Mouse (Mus musculus) embryonic facial prominence, embryonic 15.5 days (tissue): ENCODE measurements around the gene Sepsecs. TPM values are rescaled to one million over a fixed set of nuclear protein-coding genes. Genes with fewer than 3 reads are reported as not detected.
A peak's percentile ranks its signal among the peaks of the same experiment; 100 is the strongest.
"Not testable (repeated sequence)": the region's sequence is repeated elsewhere in the genome, so short reads cannot be mapped to it uniquely, and the experiment has no call there.

Source experiments
- ATAC-seq: fragments of 200-750 bp; cut with Nextera tagmentation; 2 replicates; pipeline ENCODE4 v1.8.0; 2017; ENCODE audit warnings: low read depth, moderate TSS enrichment; ENCODE audit not compliant: insufficient number of reproducible peaks, low FRiP score, low TSS enrichment
- H3K27ac ChIP-seq: fragments of 300-500 bp; sonication (generic); replicated peaks from 2 replicates; pipeline ENCODE4 v1.5.1; 2015; ENCODE audit warnings: mild to moderate bottlenecking, inconsistent platforms
- H3K27me3 ChIP-seq: fragments of 300-500 bp; sonication (generic); 2 replicates; pipeline ENCODE4 v1.6.1; 2015; ENCODE audit warnings: inconsistent platforms
- H3K36me3 ChIP-seq: fragments of 300-500 bp; sonication (generic); 2 replicates; pipeline ENCODE4 v1.6.1; 2015; ENCODE audit warnings: mild to moderate bottlenecking, inconsistent platforms
- H3K4me1 ChIP-seq: fragments of 300-500 bp; sonication (generic); 2 replicates; pipeline ENCODE4 v1.6.1; 2015; ENCODE audit warnings: inconsistent platforms
- H3K4me2 ChIP-seq: fragments of 300-500 bp; sonication (generic); replicated peaks from 2 replicates; pipeline ENCODE4 v1.6.1; 2015; ENCODE audit warnings: mild to moderate bottlenecking, inconsistent platforms
- H3K4me3 ChIP-seq: fragments of 300-500 bp; sonication (generic); replicated peaks from 2 replicates; pipeline ENCODE4 v1.5.1; 2015; ENCODE audit warnings: mild to moderate bottlenecking, inconsistent platforms
- H3K9ac ChIP-seq: fragments of 300-500 bp; sonication (generic); 2 replicates; pipeline ENCODE4 v1.6.1; 2015; ENCODE audit warnings: inconsistent platforms
- H3K9me3 ChIP-seq: fragments of 300-500 bp; sonication (generic); replicated peaks from 2 replicates; pipeline ENCODE4 v1.6.1; 2016; ENCODE audit warnings: inconsistent platforms
- WGBS: fragments of 180-500 bp; shearing (Covaris S2); methylation state at CpG from one replicate; pipeline ENCODE4 v1.1.7; 2015; 5-methylcytosine and 5-hydroxymethylcytosine counted together
- polyA plus RNA-seq: library from polyadenylated mRNA; unstranded; fragments of >200 nt; fragmentation: Nextera tagmentation; extraction: Ambion mirVana; gene quantifications from 2 replicates; pipeline ENCODE4 v1.2.1, GENCODE M21; 2015

Sepsecs gene
- polyA plus RNA-seq = 8.7 and 8.9 TPM in 2 replicates

DNA sequence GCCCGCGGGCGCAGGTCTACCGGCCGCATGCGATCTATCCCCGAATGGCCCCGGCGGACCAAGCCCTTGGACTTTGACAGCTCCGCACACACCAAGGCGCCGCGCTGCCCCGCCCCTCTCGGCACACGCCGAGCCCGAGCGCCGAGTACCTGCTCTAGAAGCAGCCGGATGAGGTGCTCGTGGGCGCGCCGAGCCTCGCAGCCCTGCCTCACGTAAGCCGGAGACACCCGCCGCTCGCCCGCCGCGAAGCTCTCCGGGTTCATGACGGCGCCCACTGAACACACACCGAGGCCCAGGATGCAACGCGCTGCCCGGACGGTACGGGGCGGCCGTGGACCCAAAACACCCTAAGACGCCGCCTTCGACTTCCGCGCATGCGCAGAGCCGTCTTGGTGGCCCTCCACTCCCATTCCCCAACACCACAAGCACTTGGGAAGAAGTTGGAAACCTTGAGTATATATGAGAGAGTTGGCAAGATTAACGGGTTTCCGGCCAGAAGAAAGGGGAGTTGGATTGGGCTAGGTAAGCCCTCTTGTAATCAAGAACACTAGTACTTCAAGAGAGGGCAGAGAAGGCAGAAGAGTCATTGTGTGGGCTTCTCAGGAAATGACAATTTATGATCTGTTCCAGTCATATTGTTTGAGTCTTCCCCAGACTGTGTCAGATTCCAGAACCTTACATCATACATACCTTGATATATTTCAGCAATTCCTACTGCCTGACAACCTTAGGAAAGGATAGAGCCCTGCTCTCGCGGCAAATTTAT is at the start of gene Sepsecs:
Gene Sepsecs (minus strand): TSS at position 283 of the 766 bp plus-strand sequence.
- peak within 1 kb of the TSS; percentile 91 for H3K4me3 ChIP-seq
- H3K36me3 ChIP-seq = peaks cover 4% of the 10 kb centered on the region
- peak within 1 kb of the TSS; percentile 76 for H3K9ac ChIP-seq
- peak within 1 kb of the TSS; percentile 59 for H3K4me2 ChIP-seq
- H3K27me3 ChIP-seq = no peaks in the 10 kb centered on the region
- 3% methylated on average over 56 of the region's 56 CpGs for WGBS
- peak; percentile 90 for ATAC-seq
- peak within 1 kb of the TSS; percentile 68 for H3K27ac ChIP-seq
- H3K4me1 ChIP-seq = 0 out of 2 replicates have a peak, but pooled peaks cover 6% of the 10 kb centered on the region
- no peaks in the 10 kb centered on the region for H3K9me3 ChIP-seq

DNA sequence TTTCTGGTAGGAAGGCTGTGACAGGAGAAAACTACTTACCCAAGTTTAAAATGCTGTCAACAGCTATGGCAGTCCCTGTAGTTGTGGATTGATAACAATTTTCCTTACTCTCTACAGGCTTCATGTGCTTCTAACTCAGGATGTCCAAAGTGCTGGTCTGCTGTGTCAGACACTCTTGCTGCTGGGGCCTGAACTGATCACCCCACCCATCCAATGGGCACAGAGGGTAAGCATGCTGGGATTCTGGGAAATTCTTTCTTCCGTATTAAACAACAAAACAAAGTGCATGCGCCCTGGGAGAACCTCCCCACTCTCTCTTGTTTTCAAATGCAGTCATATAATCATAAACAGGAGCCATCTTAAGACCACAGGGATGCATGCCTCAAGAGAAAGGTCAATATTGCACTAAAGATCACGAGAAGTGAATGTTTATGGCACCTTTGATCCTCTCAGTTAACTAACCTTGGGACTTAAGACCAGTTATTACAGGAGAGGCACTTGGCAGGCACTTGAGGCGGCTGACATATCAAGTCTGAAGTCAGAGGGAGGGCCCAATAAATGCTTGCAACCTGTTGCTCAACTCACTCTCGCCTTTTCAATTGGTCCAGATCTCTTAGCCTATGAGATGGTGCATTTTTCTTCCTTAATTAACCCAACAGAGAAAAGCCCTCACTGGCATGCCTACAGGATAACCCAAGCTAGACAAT is 47.4 kb upstream of the Sepsecs start:
- Histone ChIP-seq H3K27ac (no peak overlapping the region), H3K4me2 (no peak overlapping the region), H3K9ac (no peak overlapping the region), H3K27me3 (no peaks in the 10 kb centered on the region), H3K4me1 (no peaks in the 10 kb centered on the region), H3K9me3 (no peaks in the 10 kb centered on the region), H3K4me3 (no peak overlapping the region), H3K36me3 (no peaks in the 10 kb centered on the region)
- 65% methylated on average over 5 of the region's 5 CpGs for WGBS
- ATAC-seq = no peak

DNA sequence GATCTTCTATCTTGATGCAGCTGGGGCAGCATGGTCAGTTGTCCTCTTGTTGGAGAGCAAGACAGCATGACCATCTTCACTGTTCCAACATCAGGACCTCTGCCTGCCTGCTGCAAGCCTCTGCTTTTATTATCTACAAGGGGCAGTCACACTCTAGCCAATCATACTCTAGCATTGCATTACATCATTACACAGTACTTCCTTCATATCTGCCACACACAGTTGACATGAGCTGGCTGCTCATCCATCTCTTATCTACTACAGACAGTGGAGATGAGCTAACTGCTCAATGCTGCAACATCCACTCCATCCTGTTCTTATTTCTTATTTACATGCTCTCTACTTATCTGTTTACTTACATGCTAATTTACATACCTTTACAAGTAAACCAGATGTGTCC is 43.2 kb upstream of the Sepsecs start:
- Histone ChIP-seq H3K9me3 (no peaks in the 10 kb centered on the region), H3K27ac (no peak overlapping the region), H3K4me2 (no peak overlapping the region), H3K27me3 (no peaks in the 10 kb centered on the region), H3K4me3 (no peak overlapping the region), H3K36me3 (no peaks in the 10 kb centered on the region), H3K9ac (no peak overlapping the region), H3K4me1 (no peaks in the 10 kb centered on the region)
- ATAC-seq = no peak

DNA sequence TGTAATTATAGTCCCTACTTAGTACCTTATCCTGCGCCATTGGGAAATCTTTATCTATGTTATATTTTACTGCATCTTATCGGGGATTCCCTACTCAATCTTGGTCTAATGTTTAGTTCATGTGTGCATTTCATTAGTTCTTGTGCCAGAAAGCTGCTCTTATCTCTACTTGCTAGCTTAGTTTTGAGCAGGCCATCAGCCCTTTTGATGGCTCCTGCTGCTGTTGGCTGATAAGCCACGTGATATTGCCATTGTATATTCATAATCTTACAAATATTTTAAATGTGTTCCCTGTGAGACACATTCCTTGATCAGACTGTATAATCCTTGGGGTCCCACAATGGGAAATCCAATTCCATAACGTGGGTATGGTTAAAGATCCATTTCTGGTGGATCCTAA is 35.1 kb upstream of the Sepsecs start:
- Histone ChIP-seq H3K27ac (no peak overlapping the region), H3K27me3 (no peaks in the 10 kb centered on the region)
- 79% methylated on average over 4 of the region's 4 CpGs for WGBS

DNA sequence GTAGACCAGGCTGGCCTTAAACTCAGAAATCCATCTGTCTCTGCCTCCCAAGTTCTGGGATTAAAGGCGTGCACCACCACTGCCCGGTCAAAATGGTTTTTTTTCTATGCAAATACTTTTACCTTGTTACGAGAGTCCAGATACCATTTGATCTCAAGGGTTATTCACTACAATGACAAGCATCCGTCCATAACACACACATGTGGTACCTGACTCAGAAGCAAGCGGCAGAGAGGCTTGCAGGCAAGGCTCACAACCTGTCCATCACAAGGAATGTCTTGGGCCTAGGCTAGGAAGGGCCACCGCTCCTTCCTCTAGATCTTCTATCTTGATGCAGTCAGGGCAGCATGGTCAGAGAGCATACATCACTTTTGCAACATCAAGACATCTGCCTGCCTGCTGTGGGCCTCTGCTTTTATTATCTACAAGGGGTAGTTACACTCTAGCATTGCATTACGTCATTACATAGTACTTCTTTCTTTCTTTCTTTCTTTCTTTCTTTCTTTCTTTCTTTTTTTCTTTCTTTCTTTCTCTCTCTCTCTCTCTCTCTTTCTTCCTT is 28.5 kb upstream of the Sepsecs start:
- ATAC-seq, H3K27me3 ChIP-seq, H3K4me3 ChIP-seq, H3K4me1 ChIP-seq, H3K36me3 ChIP-seq, H3K9me3 ChIP-seq, H3K27ac ChIP-seq, H3K4me2 ChIP-seq, H3K9ac ChIP-seq: not testable (repeated sequence)
- 85% methylated on average over 7 of the region's 7 CpGs for WGBS

More for the DNA sequence above, 35.1 kb upstream of the Sepsecs start:
- Histone ChIP-seq H3K36me3 (no peaks in the 10 kb centered on the region), H3K4me1 (no peaks in the 10 kb centered on the region), H3K9me3 (no peaks in the 10 kb centered on the region), H3K9ac (no peak overlapping the region), H3K4me3 (no peak overlapping the region), H3K4me2 (no peak overlapping the region)
- ATAC-seq = no peak

DNA sequence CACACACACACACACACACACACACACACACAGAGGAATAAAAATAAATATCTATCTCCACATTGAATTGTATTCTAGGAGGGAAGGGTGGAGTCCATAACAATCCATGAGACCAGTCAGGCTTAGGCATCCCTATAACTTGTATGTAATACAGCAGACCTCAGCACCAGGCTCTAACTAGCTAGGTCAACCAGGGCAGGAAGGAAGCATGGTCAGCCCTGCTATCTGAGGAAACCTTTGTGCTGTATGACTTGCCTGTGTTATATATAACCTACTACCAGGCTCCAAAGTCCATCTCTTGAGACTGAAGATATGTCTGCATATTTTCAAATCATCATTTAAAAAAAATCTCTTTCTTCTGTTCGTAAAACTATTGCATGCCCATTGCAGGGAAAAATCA is 27.8 kb upstream of the Sepsecs start:
- H3K27me3 ChIP-seq = no peaks in the 10 kb centered on the region
- 93% methylated on average over 1 of the region's 1 CpGs for WGBS
- no peak overlapping the region for H3K27ac ChIP-seq
- ATAC-seq = no peak
- H3K4me1 ChIP-seq = no peaks in the 10 kb centered on the region
- H3K9ac ChIP-seq = no peak overlapping the region
- no peaks in the 10 kb centered on the region for H3K36me3 ChIP-seq
- no peak overlapping the region for H3K4me3 ChIP-seq
- H3K4me2 ChIP-seq = no peak overlapping the region
- H3K9me3 ChIP-seq = no peaks in the 10 kb centered on the region

DNA sequence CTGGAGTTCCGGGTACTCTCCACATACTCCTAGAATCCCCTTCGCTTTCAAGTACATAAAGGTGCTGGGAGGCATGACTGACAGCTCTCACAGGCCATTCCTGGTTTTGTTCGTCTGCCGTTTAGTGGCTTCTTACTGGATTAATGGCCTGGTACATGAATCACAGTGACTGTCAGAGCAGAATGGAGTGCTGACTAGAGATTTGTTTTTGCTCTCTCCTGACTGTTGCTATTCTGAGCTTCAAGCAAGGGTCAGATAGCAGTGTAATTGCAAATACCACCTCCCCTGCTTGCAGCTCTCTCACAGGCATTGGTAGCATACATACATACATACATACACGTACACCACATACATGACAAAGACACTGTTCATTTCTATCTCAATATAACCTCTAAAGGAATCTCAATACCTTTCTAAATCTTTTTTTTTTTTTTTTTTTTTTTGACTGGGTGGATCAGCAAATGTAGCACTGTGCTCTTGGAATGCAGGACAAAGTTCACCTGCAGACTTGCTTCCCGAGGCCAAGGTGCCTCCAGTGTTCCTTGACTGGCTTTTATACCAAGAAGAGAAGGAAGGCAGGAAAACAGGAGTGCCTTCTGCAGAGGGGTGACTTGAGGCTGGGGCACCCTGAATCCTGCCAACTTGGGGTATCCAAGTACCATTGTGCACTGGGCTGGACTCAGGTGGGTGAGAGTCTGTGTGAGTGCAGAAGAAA is 18.4 kb upstream of the Sepsecs start:
- H3K4me2 ChIP-seq = no peak overlapping the region
- ATAC-seq = no peak
- H3K4me1 ChIP-seq = no peaks in the 10 kb centered on the region
- H3K9me3 ChIP-seq = no peaks in the 10 kb centered on the region
- WGBS = 66% methylated on average over 6 of the region's 6 CpGs
- no peak overlapping the region for H3K4me3 ChIP-seq
- no peaks in the 10 kb centered on the region for H3K27me3 ChIP-seq
- H3K36me3 ChIP-seq = no peaks in the 10 kb centered on the region
- no peak overlapping the region for H3K9ac ChIP-seq
- no peak overlapping the region for H3K27ac ChIP-seq

DNA sequence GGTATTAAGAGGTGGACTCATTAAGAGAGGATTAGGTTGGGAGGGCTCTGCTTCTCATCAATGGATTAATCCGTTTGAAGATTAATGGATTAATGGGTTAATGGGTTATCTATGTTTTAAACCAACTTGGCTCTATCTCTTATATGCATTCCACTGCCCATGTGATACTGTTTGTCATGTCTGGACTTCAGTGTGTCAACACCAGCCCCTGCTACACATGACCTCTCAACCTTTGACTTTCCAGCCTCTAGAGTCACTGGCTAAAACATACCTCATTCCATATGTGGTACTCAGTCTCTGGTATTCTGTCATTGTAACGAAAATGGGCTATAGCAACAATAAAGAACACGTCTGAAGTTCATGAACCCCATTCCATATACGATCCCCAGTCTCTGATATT is 11.6 kb upstream of the Sepsecs start:
- no peak overlapping the region for H3K4me3 ChIP-seq
- H3K9ac ChIP-seq = no peak overlapping the region
- 59% methylated on average over 4 of the region's 4 CpGs for WGBS
- ATAC-seq = no peak
- no peaks in the 10 kb centered on the region for H3K36me3 ChIP-seq
- H3K4me2 ChIP-seq = no peak overlapping the region
- H3K9me3 ChIP-seq = no peaks in the 10 kb centered on the region
- no peaks in the 10 kb centered on the region for H3K4me1 ChIP-seq
- no peak overlapping the region for H3K27ac ChIP-seq
- H3K27me3 ChIP-seq = no peaks in the 10 kb centered on the region

DNA sequence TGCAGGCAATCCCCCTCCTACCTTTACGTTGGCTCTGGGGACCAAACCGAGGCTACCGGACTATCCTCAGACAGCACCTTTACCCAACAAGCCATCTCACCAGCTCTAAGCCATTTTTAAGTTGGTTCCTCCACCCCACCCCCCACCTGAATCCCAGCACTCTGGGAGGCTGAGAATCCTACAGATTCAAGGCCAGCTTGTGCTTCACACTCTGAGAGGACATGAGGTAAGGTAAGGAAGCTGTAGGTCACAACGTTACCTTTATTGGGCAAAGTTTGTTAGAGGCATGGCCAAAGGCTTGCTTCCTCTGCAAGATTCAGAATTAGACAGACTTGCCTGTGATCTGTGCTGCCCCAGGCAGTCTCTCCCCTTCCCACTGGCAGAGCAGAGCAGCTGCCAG is 10.7 kb upstream of the Sepsecs start:
- Histone ChIP-seq H3K9me3 (no peaks in the 10 kb centered on the region), H3K4me1 (no peaks in the 10 kb centered on the region), H3K36me3 (no peaks in the 10 kb centered on the region), H3K27ac (no peak overlapping the region), H3K9ac (no peak overlapping the region), H3K4me2 (no peak overlapping the region), H3K4me3 (no peak overlapping the region), H3K27me3 (no peaks in the 10 kb centered on the region)
- 57% methylated on average over 4 of the region's 4 CpGs for WGBS
- ATAC-seq = no peak

DNA sequence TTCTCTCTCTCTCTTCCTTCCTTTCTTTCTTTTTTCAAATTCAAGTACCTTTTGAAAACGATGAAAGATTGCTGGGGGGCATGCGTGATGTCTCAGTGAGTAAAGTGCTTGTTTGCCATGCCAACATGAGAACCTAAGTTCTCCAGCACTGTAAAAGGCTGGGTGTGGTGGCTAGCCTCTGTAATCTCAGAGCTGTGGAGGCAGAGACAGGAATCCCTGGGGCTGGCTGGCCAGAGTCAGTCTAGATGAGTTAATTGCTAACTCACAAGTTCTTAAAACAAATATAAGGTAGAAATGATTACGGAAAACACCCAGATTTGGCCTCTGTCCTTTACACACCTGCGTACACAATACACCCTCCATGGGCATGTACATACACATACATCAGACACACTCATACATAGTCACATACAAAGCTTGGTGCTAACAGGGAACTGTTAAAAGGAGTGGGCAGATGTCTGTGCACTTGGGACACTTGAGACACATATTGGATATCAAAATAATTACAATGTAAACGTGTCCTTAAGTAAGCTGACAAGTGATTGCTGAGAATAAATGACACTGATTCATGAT is 9.1 kb upstream of the Sepsecs start:
- Histone ChIP-seq H3K27me3 (no peaks in the 10 kb centered on the region), H3K4me1 (no peaks in the 10 kb centered on the region), H3K9me3 (no peaks in the 10 kb centered on the region), H3K4me3 (no peak overlapping the region), H3K36me3 (no peaks in the 10 kb centered on the region), H3K4me2 (no peak overlapping the region), H3K9ac (no peak overlapping the region), H3K27ac (no peak overlapping the region)
- no peak for ATAC-seq
- 73% methylated on average over 5 of the region's 5 CpGs for WGBS

DNA sequence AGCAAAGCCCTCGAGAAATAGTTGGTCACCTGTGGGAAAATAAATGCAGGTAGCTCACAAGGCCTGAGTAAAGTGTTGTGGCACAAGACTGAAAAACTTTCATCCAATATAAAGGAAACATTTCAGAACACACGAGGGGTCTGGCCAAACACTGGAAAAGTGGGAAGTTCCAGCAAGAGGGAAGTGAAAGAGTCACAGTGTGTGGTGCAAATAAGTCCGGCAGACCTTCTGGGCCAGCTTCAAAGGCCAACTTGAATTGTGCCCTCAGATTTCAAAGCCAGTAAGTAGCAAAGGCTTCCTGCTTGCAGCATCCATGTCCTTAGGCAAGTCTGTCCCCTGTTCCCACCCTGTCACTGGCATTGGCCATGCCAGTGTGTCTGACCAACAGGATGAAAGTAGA is 7.6 kb upstream of the Sepsecs start:
- Histone ChIP-seq H3K36me3 (no peaks in the 10 kb centered on the region), H3K4me1 (no peaks in the 10 kb centered on the region), H3K27me3 (no peaks in the 10 kb centered on the region), H3K27ac (no peak overlapping the region), H3K4me3 (no peak overlapping the region), H3K4me2 (no peak overlapping the region), H3K9me3 (no peaks in the 10 kb centered on the region), H3K9ac (no peak overlapping the region)
- WGBS = 68% methylated on average over 3 of the region's 3 CpGs
- no peak for ATAC-seq
